Mouse (Mus musculus): ENCODE measurements around the gene Unc13a. TPM values are rescaled to one million over a fixed set of nuclear protein-coding genes. Genes with fewer than 3 reads are reported as not detected.
A peak's percentile ranks its signal among the peaks of the same experiment; 100 is the strongest.
"Not testable (repeated sequence)": the region's sequence is repeated elsewhere in the genome, so short reads cannot be mapped to it uniquely, and the experiment has no call there.

Unc13a gene
- total RNA-seq (2021) = 1 to 10 TPM in 1 of 2 experiments, under 1 TPM in 1; 0.93 to 1.1 TPM
- long read RNA-seq, experiment 1, partial matches to known transcripts = 1 of 1 reads
- long read RNA-seq, experiment 1, other reads (novel, unspliced or antisense) = 0 of 1 reads
- long read RNA-seq, experiment 2 = 0 reads

DNA sequence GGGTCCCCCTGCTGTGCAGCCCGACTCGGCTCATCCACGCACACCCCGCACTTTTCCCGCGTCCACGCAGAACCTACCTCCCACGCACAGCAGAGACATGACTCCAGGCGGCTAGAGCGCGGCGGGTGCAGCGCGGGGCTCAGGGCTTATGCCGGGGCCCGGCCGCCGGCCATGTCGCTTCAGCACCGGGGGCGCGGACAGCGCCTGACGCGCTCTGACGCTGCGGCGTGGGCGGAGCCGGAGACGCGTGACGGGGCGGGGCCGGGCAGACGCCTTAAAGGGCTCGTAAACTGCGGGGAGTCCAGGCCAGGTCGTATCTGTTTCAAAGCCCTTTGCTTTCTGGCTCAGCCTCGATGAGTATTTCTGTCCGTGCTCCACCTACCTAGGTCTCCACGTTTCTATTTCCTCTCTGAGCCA is at the start of gene Unc13a:
TSS of gene Unc13a (minus strand) at position 209 of the 417 bp plus-strand sequence.
- peak; percentile 94 to 98 for DNase-seq
- intact Hi-C loops (cut with DNase I) = no loop called here

DNA sequence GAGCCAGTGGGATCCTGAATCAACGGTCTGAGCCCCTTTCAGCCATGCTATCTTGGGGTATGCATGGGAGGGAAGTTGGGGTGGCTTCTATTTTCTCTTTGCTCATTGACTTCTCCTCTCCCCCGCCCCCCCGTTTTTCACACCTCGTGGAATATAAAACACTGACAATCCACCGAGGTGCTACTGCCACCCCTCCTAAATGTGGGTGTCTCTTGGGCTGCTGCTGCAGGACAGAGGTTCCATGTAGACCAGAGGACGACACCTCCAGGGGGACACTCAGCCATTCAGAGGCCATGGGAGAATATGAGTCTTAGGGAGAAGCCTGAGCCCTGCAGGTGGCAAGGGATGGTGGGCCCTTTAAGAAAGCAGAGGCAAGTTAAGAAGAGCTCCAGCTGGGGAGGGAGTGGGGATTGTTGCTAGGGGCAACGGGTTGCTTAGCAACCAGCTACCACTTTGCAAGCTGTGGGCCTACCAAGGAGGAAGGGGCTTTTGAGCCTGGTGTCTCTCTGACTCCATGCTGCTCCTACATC is 48.4 kb upstream of the Unc13a start:
- intact Hi-C loops (cut with DNase I) = no loop called here
- DNase-seq = no peak

DNA sequence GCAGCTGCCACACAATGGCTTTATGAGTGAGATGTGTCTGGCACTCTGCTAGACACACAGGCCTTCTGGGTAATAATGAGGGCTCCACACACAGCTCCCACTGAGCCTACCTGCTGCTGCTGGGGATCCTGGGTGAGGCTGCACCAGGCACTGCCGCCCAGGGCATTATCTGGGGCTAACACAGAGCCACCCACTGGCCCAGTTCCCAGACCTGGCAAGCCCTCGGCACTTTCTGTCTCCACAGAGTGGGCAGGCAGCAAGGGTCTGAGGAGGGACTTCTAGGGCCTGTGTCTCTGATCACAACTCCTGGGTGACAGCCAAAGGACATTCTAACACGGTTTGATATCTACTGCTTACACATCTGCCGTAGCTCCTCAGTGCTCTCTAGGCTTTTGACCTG is 47.7 kb upstream of the Unc13a start:
- intact Hi-C loops (cut with DNase I) = no loop called here
- peak; percentile 59 to 70 for DNase-seq

DNA sequence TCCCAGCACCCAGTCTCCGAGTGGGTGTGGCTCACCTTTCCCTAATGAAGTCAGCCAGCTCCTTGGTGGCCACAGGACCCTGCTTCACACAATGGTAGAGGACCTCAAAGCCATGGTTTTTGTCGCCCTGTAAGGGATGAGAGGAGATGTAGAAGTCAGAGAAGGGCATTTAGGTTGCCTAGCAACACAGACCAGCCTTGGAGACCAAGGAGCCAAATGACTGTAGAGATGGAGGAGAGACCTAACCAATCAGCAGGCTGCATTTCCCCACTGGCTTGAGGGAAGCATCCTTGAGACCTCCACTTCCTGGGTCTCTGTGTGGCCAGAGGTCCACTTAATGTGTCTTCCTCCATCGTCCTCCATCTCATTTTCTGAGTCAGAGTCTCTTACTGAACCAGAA is 46.7 kb upstream of the Unc13a start:
- DNase-seq = no peak
- intact Hi-C loops (cut with DNase I) = no loop called here

DNA sequence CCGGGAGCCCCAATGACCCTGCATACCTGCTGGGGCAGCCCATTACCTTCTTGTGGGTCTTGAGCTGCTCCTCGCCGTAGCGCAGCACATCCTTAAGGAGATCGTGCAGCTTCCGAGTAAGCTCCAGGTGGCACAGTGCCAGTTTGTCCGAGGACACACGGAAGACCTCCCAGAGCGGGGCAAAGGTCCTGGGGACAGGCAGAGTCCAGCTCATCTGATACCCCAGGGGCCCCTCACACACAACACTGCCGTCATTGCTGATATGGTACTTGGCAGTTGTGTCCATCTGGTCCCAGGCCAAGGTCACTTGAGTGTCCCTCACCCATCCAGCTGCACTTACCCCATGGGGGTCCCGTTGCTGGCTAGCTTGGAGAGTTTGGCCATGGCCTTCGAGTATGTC is 45.5 kb upstream of the Unc13a start:
- DNase-seq = no peak
- intact Hi-C loops (cut with DNase I) = no loop called here

DNA sequence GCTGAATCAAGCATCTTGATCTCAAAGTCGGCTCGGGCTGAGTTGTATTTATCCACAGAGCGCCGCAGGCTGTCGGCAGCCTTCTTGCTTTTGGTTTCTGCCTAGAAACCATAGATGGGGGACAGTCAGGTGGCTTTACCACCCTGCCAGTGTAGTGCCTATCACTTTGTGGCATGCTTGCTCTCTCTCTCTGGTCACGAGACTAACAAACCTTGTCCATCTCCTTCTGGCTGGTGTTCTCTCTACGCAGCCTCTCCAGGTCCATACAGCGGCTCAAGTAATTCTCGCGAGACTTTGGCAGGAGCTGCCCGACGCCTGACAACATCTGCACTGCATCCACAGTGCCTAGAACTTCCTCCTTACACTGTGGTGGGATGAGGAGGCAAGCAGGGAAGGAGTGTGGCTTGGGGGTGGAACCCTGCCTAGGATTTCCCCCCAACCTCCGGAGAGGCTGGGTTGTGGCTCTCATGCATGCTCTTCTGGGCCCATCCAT is 45.0 kb upstream of the Unc13a start:
- no peak for DNase-seq
- intact Hi-C loops (cut with DNase I) = no loop called here

DNA sequence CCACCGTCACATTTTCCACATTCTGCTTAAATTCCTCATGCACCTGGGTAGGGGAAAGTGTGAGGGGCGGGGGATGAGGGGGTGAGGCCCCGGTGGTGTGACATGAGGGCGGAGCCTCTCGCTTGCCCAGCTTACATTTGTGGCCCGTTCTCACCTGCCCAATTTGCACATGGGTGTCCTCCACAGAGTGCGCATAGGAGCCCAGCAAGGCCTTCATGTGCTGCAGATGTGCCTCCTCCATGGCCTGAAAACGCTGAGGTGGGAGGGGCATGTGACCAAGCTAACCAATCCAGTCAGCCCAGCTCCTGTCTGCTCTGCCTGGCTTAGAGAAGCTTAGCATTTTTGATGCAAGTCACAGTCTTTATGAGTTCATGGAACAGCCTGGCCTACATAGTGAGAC is 44.0 kb upstream of the Unc13a start:
- intact Hi-C loops (cut with DNase I) = no loop called here
- DNase-seq = no peak

DNA sequence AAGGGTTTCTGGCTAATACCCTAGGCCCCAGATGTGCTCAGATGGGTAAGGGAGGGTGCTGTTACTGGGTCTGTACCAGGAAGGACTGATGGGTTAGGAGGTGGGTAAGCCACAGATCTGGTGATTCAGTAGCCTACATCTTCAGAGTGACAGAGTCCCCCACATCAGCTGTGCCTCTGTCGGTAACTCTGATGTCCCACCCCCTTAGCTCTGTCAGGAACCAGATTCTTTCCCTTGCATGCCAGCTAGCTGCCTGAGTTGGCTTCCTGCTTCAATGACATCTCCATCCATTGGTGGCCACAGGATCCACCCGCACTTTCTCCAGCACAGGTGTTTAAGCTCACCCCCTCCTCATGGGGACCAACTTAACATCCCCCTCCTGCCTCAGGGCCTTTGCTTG is 40.0 kb upstream of the Unc13a start:
- no peak for DNase-seq
- intact Hi-C loops (cut with DNase I) = no loop called here

DNA sequence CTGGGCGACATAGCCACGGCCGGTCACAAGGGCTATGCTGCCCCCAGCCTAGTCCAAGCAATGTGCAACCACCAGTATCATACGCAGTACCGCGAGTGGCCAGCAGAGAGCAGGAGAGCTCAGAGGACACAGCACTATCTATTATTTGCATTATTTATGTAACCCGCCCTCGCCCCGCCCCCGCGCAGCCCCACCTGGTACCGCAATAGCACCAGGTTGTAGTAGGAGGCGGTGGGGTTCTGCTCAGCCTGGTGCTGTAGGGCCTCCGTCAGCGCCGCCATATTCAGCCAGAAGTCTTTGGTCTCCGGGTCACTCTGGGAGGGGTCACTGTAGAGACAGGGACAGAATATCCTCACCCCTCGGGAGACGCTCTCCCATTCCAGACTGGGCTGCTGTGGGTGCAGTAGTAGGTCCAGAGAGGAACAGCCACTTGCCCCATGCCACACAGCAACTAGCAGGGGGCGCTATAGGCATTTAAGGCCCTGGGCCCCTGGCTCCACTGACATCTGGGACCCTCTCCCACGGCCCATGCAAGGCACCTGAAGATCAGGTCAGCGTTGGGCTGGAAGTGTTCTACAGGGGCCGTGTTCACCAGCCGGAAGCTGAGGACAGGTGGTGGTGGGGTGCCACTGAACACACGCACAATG is 38.4 kb upstream of the Unc13a start:
- intact Hi-C loops (cut with DNase I) = loop anchor here (2.0 kb wide), 1 partner anchor 21 kb away; no protein-coding TSS in a partner anchor
- peak; percentile 75 to 86 for DNase-seq

DNA sequence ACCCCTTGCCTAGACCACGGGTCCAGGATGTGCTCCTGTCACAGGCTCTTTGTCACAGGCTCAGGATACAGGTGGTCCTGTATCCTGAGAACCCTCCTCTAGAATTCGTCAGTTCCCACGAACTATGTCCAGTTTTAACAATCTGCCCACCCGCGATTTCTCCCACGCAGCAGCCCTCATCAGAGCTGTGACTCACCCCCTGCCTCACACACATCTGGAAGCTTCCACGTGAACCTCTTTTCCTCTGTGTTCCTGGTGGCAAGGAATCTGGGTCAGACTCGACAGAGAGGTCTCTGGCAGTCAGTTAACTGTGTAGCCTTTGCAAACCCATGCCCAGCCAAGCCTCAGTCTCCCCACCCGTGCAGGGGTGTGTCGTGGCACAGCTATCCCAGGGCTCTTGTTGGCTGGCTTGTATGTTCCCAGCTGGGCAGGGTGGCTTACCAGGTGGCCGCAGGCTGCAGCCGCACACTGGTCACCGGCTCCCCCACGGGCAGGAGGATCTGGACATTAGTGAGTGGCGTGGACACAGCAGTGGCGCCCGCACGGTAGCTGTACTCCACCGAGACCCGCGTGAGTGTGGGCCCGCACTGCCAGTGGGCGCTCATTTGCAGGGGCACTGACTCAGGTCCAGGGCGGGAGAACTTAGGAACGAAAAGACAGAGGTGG is 37.7 kb upstream of the Unc13a start:
- no peak for DNase-seq
- intact Hi-C loops (cut with DNase I) = loop anchor here (2.0 kb wide), 1 partner anchor 22 kb away; no protein-coding TSS in a partner anchor

DNA sequence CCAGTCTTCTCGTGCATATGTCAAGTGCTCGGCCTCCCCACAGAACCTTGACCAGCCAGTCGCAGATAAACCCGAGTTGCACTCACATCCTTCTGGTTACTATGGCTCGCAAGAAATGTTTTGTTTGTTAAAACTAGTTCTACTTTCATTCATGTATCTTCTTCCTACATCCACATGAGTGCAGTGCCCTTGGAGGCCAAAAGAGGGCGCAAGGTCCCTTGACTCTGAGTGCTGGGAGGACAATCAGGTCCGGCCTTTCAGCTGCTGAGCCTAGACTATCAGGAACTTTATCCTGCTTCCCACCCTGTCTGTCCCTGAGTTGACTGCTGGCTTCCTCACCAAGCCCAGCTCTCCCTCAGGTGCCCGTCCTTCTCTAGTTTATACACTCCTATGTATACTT is 36.3 kb upstream of the Unc13a start:
- intact Hi-C loops (cut with DNase I) = loop anchor here (2.0 kb wide), 1 partner anchor 23 kb away; no protein-coding TSS in a partner anchor
- DNase-seq = peak; percentile 47 to 56

DNA sequence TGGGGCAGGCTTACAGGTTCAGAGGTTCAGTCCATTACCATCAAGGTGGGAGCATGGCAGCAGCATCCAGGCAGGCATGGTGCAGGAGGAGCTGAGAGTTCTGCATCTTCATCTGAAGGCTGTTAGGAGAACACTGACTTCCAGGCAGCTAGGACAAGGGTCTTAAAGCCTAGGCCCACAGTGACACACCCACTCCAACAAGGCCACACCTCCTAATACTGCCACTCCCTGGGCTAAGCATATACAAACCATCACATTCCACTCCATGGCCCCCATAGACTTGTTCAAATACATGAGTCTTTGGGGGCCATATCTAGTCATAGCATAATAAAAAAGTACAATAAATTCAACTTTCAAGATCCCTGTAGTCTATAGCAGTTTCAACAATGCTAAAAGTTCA is 31.8 kb upstream of the Unc13a start:
- DNase-seq; intact Hi-C loops (cut with DNase I): not testable (repeated sequence)

DNA sequence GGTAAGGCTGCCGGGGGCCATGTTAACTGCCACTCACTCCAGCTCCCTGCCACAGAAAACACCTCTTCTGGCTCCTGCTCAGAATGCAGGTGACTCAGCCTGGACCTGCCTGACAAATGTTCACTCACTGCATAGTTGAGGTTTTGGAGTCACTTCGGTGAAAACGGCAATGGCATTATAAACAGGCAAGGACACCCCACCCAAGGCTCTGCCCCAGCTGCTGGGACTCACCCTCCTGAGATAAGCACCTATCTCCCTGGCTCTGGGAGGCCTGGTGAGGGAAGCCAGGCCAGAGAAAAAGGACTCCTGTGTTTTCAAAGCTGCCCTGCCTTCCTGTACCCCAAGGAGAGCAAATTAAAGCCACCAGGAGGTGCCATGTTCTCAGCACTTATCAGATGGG is 31.4 kb upstream of the Unc13a start:
- intact Hi-C loops (cut with DNase I) = no loop called here

DNA sequence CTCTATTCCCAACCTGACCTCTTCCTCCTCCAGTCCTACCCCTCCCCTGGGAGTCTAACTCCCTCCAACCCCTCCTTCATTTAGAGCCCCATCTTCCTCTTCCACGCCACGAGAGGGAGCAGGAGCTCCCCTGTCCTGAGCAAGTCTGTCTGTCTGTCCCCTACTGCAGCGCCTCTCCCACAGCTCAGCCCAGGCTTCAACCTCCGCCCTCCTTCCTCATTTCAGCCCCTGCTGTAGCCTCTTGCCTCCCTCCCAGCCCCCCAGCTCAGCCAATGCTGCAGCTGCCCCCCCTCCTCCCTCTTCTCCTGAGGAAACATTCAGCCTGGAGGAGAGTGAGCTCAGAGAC is 30.5 kb upstream of the Unc13a start:
- no peak for DNase-seq
- intact Hi-C loops (cut with DNase I) = no loop called here

More for the DNA sequence above, 31.4 kb upstream of the Unc13a start:
- no peak for DNase-seq

DNA sequence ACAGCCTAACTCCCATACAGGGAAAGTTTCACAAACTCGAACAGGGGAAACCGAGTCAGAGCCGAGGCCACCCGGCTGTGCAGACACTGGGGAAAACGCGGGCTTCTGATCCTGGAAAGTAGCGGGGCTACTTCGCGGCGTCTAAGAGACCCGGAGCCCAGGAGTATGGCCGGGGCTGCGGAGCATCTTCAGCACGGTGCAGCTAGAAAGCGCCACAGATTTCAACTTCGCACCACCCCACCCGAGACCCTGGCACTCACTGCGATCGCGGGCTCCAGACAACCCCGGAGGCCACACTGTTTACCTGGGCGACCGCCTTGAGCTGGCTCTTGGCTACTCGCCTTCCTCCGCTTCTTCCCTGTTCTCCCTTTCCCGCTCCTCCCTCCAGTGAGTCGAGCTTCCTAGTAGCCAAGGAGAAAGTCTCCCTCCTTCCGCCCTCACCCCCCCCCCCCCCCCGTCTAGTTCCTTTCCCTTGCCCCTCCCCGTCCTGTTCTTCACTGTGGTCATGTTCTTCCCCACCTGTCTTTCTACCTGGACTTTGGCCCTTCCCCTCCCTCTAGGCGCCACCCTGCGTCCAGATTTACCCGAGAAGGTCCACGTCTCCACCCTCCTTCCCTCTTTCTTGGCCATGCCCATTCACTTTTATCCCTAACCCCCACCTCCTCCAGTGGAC is 30.0 kb upstream of the Unc13a start, which contains the start of gene B3gnt3:
TSS of gene B3gnt3 (minus strand) at position 376 of the 673 bp plus-strand sequence.
- intact Hi-C loops (cut with DNase I) = no loop called here

DNA sequence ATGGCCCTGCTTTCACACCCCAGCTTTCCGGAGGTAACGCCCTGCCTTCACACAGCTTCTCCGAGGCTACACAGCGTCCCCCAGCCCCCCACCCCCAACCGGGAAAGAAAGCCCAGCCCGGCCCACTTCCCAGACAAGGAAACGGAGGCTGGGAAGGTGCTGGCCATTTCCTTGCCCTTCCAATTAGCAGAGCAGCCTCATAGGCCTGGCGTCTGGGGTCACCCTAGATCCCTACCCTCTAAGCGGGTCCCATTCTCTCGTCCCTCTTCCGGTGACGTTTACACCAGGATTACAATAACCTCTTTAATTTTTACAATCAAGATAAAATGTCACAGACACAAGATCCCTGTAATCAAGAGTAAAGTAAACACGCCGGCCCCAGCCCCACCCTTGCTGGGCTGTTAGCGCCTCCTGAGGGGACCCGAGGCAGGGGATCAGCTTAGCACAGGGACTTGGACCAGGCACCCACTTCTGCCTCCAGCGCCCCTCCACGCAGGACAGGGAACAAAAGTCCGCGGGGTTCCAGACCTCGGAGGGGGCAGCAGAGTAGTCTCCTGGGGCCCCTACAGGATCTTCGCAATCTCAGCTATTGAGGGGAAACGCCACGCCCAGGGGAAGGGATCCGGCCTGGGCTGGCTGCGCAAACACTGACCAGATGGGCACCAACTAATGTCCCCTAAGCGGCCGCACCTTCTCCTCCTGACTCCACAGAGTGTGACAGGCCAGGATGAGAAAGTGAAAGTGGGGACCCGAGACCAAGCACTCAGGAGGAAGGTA is 29.1 kb upstream of the Unc13a start:
- intact Hi-C loops (cut with DNase I) = no loop called here
- peak in 1 of 2 experiments; percentile 52 for DNase-seq

More for the DNA sequence above, 30.0 kb upstream of the Unc13a start, which contains the start of gene B3gnt3:
- DNase-seq = no peak

DNA sequence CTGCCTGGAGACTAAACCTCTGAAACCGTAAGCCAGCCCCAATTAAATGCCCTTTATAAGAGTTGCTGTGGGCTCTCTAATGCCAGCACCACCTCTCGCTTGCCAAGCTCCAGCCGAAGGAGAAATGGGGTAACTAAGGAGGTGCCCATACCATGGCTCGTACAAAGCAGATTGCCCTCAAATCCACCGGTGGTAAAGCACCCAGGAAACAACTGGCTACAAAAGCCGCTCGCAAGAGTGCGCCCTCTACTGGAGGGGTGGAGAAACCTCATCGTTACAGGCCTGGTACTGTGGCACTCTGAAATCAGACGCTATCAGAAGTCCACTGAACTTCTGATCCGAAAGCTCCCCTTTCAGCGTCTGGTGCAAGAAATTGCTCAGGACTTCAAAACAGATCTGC is 23.9 kb upstream of the Unc13a start:
- DNase-seq = not testable (repeated sequence)

DNA sequence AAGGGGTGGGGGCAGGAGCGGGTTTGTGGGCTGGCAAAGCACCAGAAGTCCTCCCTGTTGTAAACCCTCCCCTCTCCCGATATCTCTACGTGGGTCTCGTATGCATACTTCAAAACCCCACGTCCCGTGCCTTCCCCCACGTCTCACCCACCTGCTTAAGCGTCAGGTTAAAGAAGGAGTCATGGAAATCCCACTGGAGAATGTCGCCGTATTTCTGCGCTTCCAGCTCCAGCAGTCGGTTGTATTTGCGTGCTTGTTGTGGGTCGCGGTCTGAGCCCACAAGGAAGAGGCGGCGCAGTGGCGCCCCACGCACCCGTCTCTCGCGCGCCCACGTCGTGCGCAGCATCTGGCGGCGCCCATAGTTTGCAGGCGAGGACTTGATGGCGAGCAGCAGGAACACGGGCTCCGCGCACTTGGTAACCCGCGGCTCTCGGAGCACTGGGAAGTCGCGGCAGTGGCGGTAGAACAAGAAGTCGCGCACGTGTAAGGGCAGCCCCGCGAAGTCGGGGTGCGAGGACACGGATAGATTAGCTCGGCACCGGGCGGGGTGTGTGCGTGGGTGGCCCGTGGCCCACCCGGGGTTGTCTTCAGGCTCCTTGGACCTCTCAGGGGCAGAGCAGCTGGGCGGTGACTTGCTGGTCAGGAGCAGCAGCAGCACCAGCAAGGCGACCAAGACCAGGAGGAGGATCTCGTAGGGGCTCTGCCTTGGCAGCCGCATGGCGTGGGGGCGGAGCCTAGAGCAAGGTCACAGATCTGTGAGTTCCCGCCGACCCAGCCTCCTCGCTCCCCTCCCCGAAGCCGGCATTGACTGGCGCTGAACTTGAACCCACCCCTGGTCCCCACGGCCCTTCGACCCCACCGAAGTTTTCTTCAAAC is 21.8 kb upstream of the Unc13a start:
- intact Hi-C loops (cut with DNase I) = no loop called here
- DNase-seq = no peak

More for the DNA sequence above, 23.9 kb upstream of the Unc13a start:
- intact Hi-C loops (cut with DNase I) = not testable (repeated sequence)

DNA sequence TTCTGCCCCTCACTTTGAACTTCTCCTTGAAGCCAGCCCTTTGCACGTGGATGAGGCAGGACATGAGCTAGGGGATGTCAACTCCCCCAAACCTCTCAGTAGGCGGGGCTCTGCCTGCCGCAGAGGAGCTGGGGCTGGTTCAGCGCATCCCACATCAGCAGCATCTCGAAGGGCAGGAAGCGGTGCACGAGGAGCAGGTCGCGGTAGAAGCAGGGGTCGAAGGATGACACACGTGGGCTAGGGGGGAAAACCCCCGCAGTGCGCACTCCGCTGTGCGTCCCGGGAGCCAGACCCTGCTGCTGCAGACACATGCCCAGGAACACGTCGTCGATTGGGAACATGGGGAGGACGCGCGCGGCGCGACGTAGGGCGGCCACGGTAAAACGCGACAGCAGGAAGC is 21.0 kb upstream of the Unc13a start:
- intact Hi-C loops (cut with DNase I) = no loop called here
- no peak for DNase-seq

Data from heart, postnatal 14 days (tissue).